Mouse (Mus musculus) hindbrain, embryonic 16.5 days (tissue): ENCODE results near the gene Ibtk. TPM values are rescaled to one million over a fixed set of nuclear protein-coding genes. Genes with fewer than 3 reads are reported as not detected.

Experiments used
- ATAC-seq: fragments of 200-750 bp; cut with Nextera tagmentation; 2 replicates; pipeline ENCODE4 v1.8.0; 2017; ENCODE audit warnings: moderate TSS enrichment, moderate library complexity
- H3K27ac ChIP-seq: fragments of 300-500 bp; sonication (generic); 2 replicates; pipeline ENCODE4 v1.5.1; 2014; ENCODE audit warnings: low read depth, mild to moderate bottlenecking, control low read depth, low read length, moderate library complexity
- H3K27me3 ChIP-seq: fragments of 300-500 bp; sonication (generic); replicated peaks from 2 replicates; pipeline ENCODE4 v1.6.1; 2014; ENCODE audit warnings: low read length; ENCODE audit not compliant: control insufficient read depth, insufficient read depth
- H3K36me3 ChIP-seq: fragments of 300-500 bp; sonication (generic); 2 replicates; pipeline ENCODE4 v1.6.1; 2014; ENCODE audit warnings: mild to moderate bottlenecking, low read length, moderate library complexity, mixed read lengths; ENCODE audit not compliant: control insufficient read depth, insufficient read depth
- H3K4me1 ChIP-seq: fragments of 300-500 bp; sonication (generic); 2 replicates; pipeline ENCODE4 v1.6.1; 2014; ENCODE audit warnings: low read depth, low read length; ENCODE audit not compliant: control insufficient read depth, insufficient read depth
- H3K4me2 ChIP-seq: fragments of 300-500 bp; sonication (generic); 2 replicates; pipeline ENCODE4 v1.6.1; 2014; ENCODE audit warnings: mild to moderate bottlenecking, low read length, control low read depth, moderate library complexity
- H3K4me3 ChIP-seq: fragments of 300-500 bp; sonication (generic); 2 replicates; pipeline ENCODE4 v1.5.1; 2014; ENCODE audit warnings: mild to moderate bottlenecking, low read length, control low read depth, moderate library complexity
- H3K9ac ChIP-seq: fragments of 300-500 bp; sonication (generic); 2 replicates; pipeline ENCODE4 v1.6.1; 2014; ENCODE audit warnings: low read depth, mild to moderate bottlenecking, control low read depth, low read length, moderate library complexity
- H3K9me3 ChIP-seq: fragments of 300-500 bp; sonication (generic); 2 replicates; pipeline ENCODE4 v1.6.1; 2014; ENCODE audit warnings: mild to moderate bottlenecking, low read length, moderate library complexity; ENCODE audit not compliant: control insufficient read depth
- WGBS: fragments of 180-500 bp; shearing (Covaris S2); extraction: QIAGEN DNeasy Blood & Tissue Kit; methylation state at CpG from one replicate; pipeline ENCODE4 v1.1.7; 2014; 5-methylcytosine and 5-hydroxymethylcytosine counted together
- polyA plus RNA-seq: library from polyadenylated mRNA; unstranded; fragments of >200 nt; fragmentation: Nextera tagmentation; extraction: Ambion mirVana; gene quantifications from 2 replicates; pipeline ENCODE4 v1.2.1, GENCODE M21; 2015

Ibtk gene
- polyA plus RNA-seq, 1 experiment from 2014 or later, result 21.0 TPM

GRCm38 (mm10) chr9:85767255-85767654 is 18.1 kb upstream of the Ibtk start:
- H3K27ac ChIP-seq, result no peak overlapping the region
- no peaks in the 10 kb centered on the region for H3K27me3 ChIP-seq
- peak; percentile 50; the same call in 1 of the 2 replicates for ATAC-seq
- no peaks in the 10 kb centered on the region for H3K9me3 ChIP-seq
- H3K9ac ChIP-seq, result no peak overlapping the region
- 72% methylated on average over 2 of the region's 2 CpGs for WGBS
- no peak overlapping the region for H3K4me3 ChIP-seq
- H3K36me3 ChIP-seq, result no peaks in the 10 kb centered on the region
- H3K4me2 ChIP-seq, result no peak overlapping the region
- H3K4me1 ChIP-seq, result no peaks in the 10 kb centered on the region

GRCm38 (mm10) chr9:85762476-85762875 is 13.3 kb upstream of the Ibtk start:
- WGBS, result 44% methylated on average over 1 of the region's 1 CpGs
- Histone ChIP-seq H3K4me1 (no peaks in the 10 kb centered on the region), H3K27ac (no peak overlapping the region)

GRCm38 (mm10) chr9:85750797-85751196 is 1.7 kb upstream of the Ibtk start:
- peaks cover 12% of the 10 kb centered on the region for H3K4me1 ChIP-seq
- no peaks in the 10 kb centered on the region for H3K27me3 ChIP-seq
- H3K4me2 ChIP-seq, result no peak overlapping the region
- ATAC-seq, result no peak
- H3K9ac ChIP-seq, result no peak overlapping the region
- no peak overlapping the region for H3K4me3 ChIP-seq
- no peak overlapping the region for H3K27ac ChIP-seq
- 91% methylated on average over 7 of the region's 7 CpGs for WGBS
- H3K9me3 ChIP-seq, result no peaks in the 10 kb centered on the region
- H3K36me3 ChIP-seq, result no peaks in the 10 kb centered on the region

More at GRCm38 (mm10) chr9:85762476-85762875, 13.3 kb upstream of the Ibtk start:
- ATAC-seq, result peak; percentile 37; the same call in 1 of the 2 replicates
- no peak overlapping the region for H3K4me3 ChIP-seq
- no peak overlapping the region for H3K9ac ChIP-seq
- no peaks in the 10 kb centered on the region for H3K9me3 ChIP-seq
- no peak overlapping the region for H3K4me2 ChIP-seq
- H3K27me3 ChIP-seq, result no peaks in the 10 kb centered on the region
- H3K36me3 ChIP-seq, result no peaks in the 10 kb centered on the region

GRCm38 (mm10) chr9:85749922-85750509 is 882 bp upstream of the Ibtk start:
- Histone ChIP-seq H3K4me2 (peak overlapping the region; percentile 92), H3K4me3 (peak overlapping the region; percentile 93), H3K4me1 (peaks cover 12% of the 10 kb centered on the region), H3K9me3 (no peaks in the 10 kb centered on the region), H3K27me3 (no peaks in the 10 kb centered on the region), H3K36me3 (no peaks in the 10 kb centered on the region), H3K27ac (peak overlapping the region; percentile 97), H3K9ac (peak overlapping the region; percentile 92)
- 28% methylated on average over 5 of the region's 5 CpGs for WGBS
- ATAC-seq, result peak; percentile 7; the same call in 1 of the 2 replicates

- Histone ChIP-seq H3K9ac (peak overlapping the region; percentile 92), H3K36me3 (no peaks in the 10 kb centered on the region), H3K4me2 (peak overlapping the region; percentile 66), H3K4me3 (peak overlapping the region; percentile 93), H3K27ac (peak overlapping the region; percentile 97), H3K27me3 (no peaks in the 10 kb centered on the region), H3K4me1 (peaks cover 12% of the 10 kb centered on the region), H3K9me3 (no peaks in the 10 kb centered on the region)
- WGBS, result 2% methylated on average over 31 of the region's 43 CpGs
- peak; percentile 86 for ATAC-seq
Observed at GRCm38 (mm10) chr9:85748204-85749141, 661 bp downstream of the Ibtk start.

- no peaks in the 10 kb centered on the region for H3K27me3 ChIP-seq
- H3K4me3 ChIP-seq, result no peak overlapping the region
- H3K4me1 ChIP-seq, result peaks cover 12% of the 10 kb centered on the region
- no peak overlapping the region for H3K9ac ChIP-seq
- H3K36me3 ChIP-seq, result no peaks in the 10 kb centered on the region
- H3K27ac ChIP-seq, result no peak overlapping the region
- 89% methylated on average over 2 of the region's 2 CpGs for WGBS
- no peak for ATAC-seq
- H3K9me3 ChIP-seq, result no peaks in the 10 kb centered on the region
- H3K4me2 ChIP-seq, result no peak overlapping the region
Observed at GRCm38 (mm10) chr9:85745566-85745965, 3.6 kb downstream of the Ibtk start.

GRCm38 (mm10) chr9:85743358-85743757 is 5.8 kb downstream of the Ibtk start:
- H3K27me3 ChIP-seq, result no peaks in the 10 kb centered on the region
- peaks cover 6% of the 10 kb centered on the region for H3K4me1 ChIP-seq
- ATAC-seq, result no peak
- no peak overlapping the region for H3K9ac ChIP-seq
- no peak overlapping the region for H3K4me2 ChIP-seq
- 86% methylated on average over 11 of the region's 11 CpGs for WGBS
- H3K4me3 ChIP-seq, result no peak overlapping the region
- H3K36me3 ChIP-seq, result no peaks in the 10 kb centered on the region
- H3K27ac ChIP-seq, result no peak overlapping the region
- H3K9me3 ChIP-seq, result no peaks in the 10 kb centered on the region

- Histone ChIP-seq H3K4me1 (no peaks in the 10 kb centered on the region), H3K9ac (no peak overlapping the region), H3K9me3 (no peaks in the 10 kb centered on the region), H3K4me2 (no peak overlapping the region), H3K27ac (no peak overlapping the region), H3K36me3 (no peaks in the 10 kb centered on the region), H3K27me3 (no peaks in the 10 kb centered on the region), H3K4me3 (no peak overlapping the region)
- no peak for ATAC-seq
- WGBS, result 94% methylated on average over 4 of the region's 4 CpGs
Observed at GRCm38 (mm10) chr9:85742107-85742506, 7.0 kb downstream of the Ibtk start.

GRCm38 (mm10) chr9:85739279-85739678 is 9.9 kb downstream of the Ibtk start:
- no peak overlapping the region for H3K4me2 ChIP-seq
- no peak for ATAC-seq
- H3K9ac ChIP-seq, result no peak overlapping the region
- no peak overlapping the region for H3K27ac ChIP-seq
- H3K4me3 ChIP-seq, result no peak overlapping the region
- no peaks in the 10 kb centered on the region for H3K4me1 ChIP-seq
- H3K36me3 ChIP-seq, result peaks cover 6% of the 10 kb centered on the region
- WGBS, result 92% methylated on average over 4 of the region's 4 CpGs
- H3K27me3 ChIP-seq, result no peaks in the 10 kb centered on the region
- H3K9me3 ChIP-seq, result no peaks in the 10 kb centered on the region
